Mouse (Mus musculus): ENCODE data around the gene Usp15. TPM values are rescaled to one million over a fixed set of nuclear protein-coding genes. Genes with fewer than 3 reads are reported as not detected.
"Not testable (repeated sequence)": the region's sequence is repeated elsewhere in the genome, so short reads cannot be mapped to it uniquely, and the experiment has no call there.

Gene Usp15
- 0.84 and 1.4 TPM in 2 replicates for polyA plus RNA-seq (2012)

DNA sequence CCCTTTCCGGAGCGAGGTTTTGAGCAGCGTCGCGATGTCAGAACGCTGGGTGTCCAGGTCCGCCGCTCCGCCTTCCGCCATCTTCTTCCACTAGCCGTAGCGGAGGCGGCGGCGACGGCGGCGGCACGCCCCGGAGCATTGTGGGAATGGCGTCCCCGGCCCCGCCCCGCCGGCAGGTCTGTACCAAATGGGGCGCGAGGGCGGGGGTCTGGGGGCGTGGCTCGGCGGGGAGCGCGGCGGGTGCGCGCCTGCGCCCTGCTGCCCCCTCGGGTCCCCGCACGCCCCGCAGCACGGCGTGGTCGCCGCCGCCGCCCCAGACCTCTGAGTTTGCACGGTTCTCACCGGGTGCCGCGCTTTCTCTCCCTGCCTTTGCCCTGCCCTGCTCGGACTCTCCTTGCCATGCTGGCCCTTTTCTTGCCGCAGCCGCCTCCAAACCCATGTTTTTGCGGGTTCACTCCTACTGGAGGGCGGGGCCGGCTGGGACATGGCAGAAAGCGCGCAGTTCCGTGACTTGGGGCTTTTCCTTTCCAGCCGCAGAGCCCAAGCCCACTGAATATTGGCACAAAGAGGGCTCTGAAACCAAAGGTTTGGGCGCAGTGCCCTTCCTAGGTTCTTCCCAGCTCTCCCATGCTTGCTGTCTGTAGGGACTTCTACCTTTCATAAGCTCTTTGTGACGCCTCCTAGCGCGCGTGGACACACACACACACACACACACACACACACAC is at the start of gene Usp15:
Usp15 (minus strand) TSS at position 161 of the 725 bp plus-strand sequence.
- peaks cover 62% of the 10 kb centered on the region for H3K4me1 ChIP-seq (ENCODE audit: control insufficient read depth)
- H3K36me3 ChIP-seq (ENCODE audit: control insufficient read depth), result peaks cover 29% of the 10 kb centered on the region
- peaks cover 4% of the 10 kb centered on the region for H3K9me3 ChIP-seq (ENCODE audit: control insufficient read depth, low read length)
- H3K4me3 ChIP-seq (replicated peaks), result peak within 1 kb of the TSS; percentile 88
- no peaks in the 10 kb centered on the region for H3K27me3 ChIP-seq (ENCODE audit: control insufficient read depth)
- TF ChIP-seq TAL1 (IDR thresholded peaks at IDR 0.05; ENCODE audit: low read length) (no peak), GATA1 (IDR thresholded peaks at IDR 0.05; ENCODE audit: low read length) (no peak)

DNA sequence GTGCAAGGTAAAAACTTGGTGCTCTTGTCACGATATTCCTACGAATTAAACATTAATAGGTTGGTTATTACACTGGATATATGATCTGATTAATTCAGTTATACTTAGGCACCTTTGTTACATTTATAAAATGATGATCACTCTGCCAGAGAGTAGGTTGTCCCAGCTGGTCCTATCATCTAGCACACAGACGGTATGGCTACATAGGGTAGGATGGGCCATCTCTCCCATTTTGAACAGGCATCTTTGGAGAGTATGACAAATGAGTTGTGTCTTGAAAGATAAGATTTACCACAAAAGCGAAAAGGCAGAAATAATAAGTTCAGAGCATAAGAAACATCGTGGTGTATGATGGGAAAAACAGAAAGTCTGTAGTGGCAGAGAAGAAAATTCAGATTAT is 32.6 kb upstream of the Usp15 start:
- Histone ChIP-seq H3K36me3 (ENCODE audit: control insufficient read depth) (no peaks in the 10 kb centered on the region), H3K4me3 (replicated peaks) (no peak overlapping the region), H3K9me3 (ENCODE audit: control insufficient read depth, low read length) (0 out of 2 replicates have a peak, but pooled peaks cover 2% of the 10 kb centered on the region), H3K4me1 (ENCODE audit: control insufficient read depth) (no peaks in the 10 kb centered on the region), H3K27me3 (ENCODE audit: control insufficient read depth) (no peaks in the 10 kb centered on the region)
- no peak for TF ChIP-seq GATA1 (IDR thresholded peaks at IDR 0.05; ENCODE audit: low read length)
- TF ChIP-seq TAL1 (IDR thresholded peaks at IDR 0.05; ENCODE audit: low read length), result no peak

DNA sequence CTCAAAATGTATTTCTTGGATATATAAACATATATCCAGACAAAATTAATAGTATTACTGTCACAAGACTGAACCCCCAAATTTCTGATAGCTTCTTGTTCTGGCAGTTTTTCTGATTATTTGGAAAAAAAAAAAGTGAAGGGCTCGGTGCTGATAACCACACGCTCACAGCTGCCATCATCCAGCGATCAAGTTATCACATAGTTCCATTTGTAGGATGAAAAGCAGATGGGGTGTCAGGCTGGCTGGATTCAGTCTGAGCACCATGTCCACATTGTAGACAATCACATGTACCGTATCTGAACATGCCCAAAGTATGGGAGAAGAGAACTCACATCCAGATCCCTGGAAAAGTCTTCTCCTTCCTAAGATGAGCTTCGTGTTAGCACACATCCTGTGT is 26.0 kb upstream of the Usp15 start:
- Histone ChIP-seq H3K4me1 (ENCODE audit: control insufficient read depth) (peaks cover 3% of the 10 kb centered on the region; the same call in 1 of the 2 replicates), H3K4me3 (replicated peaks) (no peak overlapping the region), H3K9me3 (ENCODE audit: control insufficient read depth, low read length) (0 out of 2 replicates have a peak, but pooled peaks cover 2% of the 10 kb centered on the region), H3K27me3 (ENCODE audit: control insufficient read depth) (no peaks in the 10 kb centered on the region), H3K36me3 (ENCODE audit: control insufficient read depth) (no peaks in the 10 kb centered on the region)
- TF ChIP-seq GATA1 (IDR thresholded peaks at IDR 0.05; ENCODE audit: low read length), result no peak
- TF ChIP-seq TAL1 (IDR thresholded peaks at IDR 0.05; ENCODE audit: low read length), result no peak

DNA sequence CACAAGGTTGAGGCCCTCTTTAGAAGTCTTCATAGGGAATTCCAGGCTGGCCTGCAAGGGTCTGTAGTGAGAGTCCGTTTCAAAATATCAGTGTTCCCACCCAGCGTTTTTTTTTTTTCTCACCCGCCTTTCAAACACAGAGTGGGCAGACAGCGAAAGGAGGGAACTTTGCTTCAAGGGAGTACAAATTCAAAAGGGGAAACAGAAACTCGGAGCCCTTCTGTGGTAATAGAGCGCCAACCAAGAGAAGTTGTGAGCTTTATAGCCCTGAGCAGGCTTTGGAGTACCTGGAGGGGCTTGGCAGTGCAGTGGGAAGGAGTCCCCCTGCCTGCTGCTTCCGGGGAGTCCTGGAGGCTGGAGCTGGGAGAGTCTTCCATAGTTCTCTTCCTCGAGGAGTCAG is 12.7 kb upstream of the Usp15 start:
- no peaks in the 10 kb centered on the region for H3K36me3 ChIP-seq (ENCODE audit: control insufficient read depth)
- TF ChIP-seq GATA1 (IDR thresholded peaks at IDR 0.05; ENCODE audit: low read length) (no peak), TAL1 (IDR thresholded peaks at IDR 0.05; ENCODE audit: low read length) (no peak)
- peaks cover 5% of the 10 kb centered on the region for H3K27me3 ChIP-seq (ENCODE audit: control insufficient read depth)
- no peak overlapping the region for H3K4me3 ChIP-seq (replicated peaks)
- H3K4me1 ChIP-seq (ENCODE audit: control insufficient read depth), result no peaks in the 10 kb centered on the region
- H3K9me3 ChIP-seq (ENCODE audit: control insufficient read depth, low read length), result no peaks in the 10 kb centered on the region

DNA sequence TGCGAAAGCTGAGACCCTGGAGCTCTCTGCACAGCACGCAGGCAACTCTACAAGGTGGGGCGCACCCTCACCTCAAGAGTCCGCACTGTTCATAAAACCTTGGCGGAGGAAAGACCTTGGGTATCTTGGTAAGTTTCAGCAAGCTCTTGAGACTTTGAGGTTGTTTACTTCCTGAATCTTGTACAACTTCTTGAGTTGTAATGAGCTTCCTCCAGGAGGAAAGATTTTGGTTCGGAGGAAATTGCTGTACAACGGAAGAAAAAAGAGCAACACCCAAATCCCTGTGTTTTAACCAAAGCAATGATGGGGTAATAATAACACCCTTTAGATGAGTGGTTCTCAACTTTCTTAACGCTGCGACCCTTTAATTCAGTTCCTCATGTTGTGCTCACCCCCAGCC is 11.5 kb upstream of the Usp15 start:
- H3K36me3 ChIP-seq (ENCODE audit: control insufficient read depth), result no peaks in the 10 kb centered on the region
- no peak overlapping the region for H3K4me3 ChIP-seq (replicated peaks)
- TF ChIP-seq GATA1 (IDR thresholded peaks at IDR 0.05; ENCODE audit: low read length), result no peak
- TF ChIP-seq TAL1 (IDR thresholded peaks at IDR 0.05; ENCODE audit: low read length), result no peak
- no peaks in the 10 kb centered on the region for H3K9me3 ChIP-seq (ENCODE audit: control insufficient read depth, low read length)
- H3K4me1 ChIP-seq (ENCODE audit: control insufficient read depth), result no peaks in the 10 kb centered on the region
- H3K27me3 ChIP-seq (ENCODE audit: control insufficient read depth), result peaks cover 5% of the 10 kb centered on the region

DNA sequence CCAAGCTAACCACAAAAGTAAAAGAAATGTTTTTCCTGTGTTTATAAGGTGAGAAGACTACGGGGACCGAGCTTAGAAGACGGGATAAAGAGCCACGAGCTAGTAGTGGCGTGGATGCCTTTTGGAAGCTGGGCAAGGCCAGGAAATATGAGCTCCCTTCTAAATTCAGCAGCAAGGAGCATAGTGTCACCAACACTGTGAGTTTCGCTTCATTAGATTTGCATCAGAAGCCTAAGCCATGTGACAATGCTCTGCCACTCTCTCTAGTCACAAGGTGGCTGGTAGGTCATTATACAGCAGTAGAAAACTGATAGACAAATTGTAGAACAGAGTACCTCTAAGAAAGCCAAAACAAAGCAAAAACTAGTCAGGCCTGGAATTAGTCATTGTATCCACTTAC is 9.3 kb upstream of the Usp15 start:
- Histone ChIP-seq H3K4me1 (ENCODE audit: control insufficient read depth) (peaks cover 3% of the 10 kb centered on the region), H3K4me3 (replicated peaks) (no peak overlapping the region), H3K36me3 (ENCODE audit: control insufficient read depth) (no peaks in the 10 kb centered on the region), H3K9me3 (ENCODE audit: control insufficient read depth, low read length) (peaks cover 2% of the 10 kb centered on the region), H3K27me3 (ENCODE audit: control insufficient read depth) (peaks cover 5% of the 10 kb centered on the region)
- TF ChIP-seq TAL1 (IDR thresholded peaks at IDR 0.05; ENCODE audit: low read length) (no peak), GATA1 (IDR thresholded peaks at IDR 0.05; ENCODE audit: low read length) (no peak)

GRCm38 (mm10) chr10:123205364-123205763 is 8.6 kb upstream of the Usp15 start:
- H3K4me3 ChIP-seq (replicated peaks); H3K4me1 ChIP-seq (ENCODE audit: control insufficient read depth); H3K36me3 ChIP-seq (ENCODE audit: control insufficient read depth); H3K27me3 ChIP-seq (ENCODE audit: control insufficient read depth); H3K9me3 ChIP-seq (ENCODE audit: control insufficient read depth, low read length): not testable (repeated sequence)

DNA sequence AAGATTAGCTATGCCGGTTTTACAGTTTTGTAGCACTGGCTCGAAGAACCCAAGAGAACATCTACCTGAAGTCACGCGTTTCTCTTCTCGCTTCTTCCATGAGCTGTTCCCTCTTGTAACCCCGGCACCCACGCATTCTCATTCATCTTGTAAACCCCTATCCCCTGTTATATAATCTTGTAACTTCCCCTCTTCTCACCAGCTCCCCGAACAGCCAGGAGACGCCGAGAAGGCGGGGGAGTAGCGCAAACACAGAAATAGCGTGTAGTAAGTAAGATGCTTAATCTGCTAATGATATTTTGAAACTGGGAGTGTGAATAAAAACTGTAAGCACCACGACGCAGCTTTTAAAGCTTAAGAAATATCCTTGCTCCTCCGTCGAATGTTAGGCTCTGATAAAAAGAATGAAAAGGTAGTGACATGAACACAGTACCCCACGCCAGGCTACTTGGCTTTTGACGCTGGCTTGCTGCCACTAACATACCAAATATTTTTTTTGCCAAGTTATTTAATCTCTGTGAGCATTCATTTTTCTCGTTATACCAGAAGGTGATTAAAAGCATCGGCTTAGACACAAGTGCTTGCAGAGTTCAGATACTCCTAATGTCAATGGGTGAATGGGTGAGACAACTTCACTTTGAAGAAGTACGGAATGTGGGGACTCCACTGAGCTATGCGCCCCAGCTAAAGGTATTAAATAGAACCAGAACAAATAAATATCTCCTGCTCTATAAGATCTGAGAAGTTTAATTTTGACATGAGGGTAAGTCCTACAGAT is 5.4 kb upstream of the Usp15 start:
- TF ChIP-seq TAL1 (IDR thresholded peaks at IDR 0.05; ENCODE audit: low read length), result no peak
- no peak for TF ChIP-seq GATA1 (IDR thresholded peaks at IDR 0.05; ENCODE audit: low read length)
- no peak overlapping the region for H3K4me3 ChIP-seq (replicated peaks)
- H3K27me3 ChIP-seq (ENCODE audit: control insufficient read depth), result no peaks in the 10 kb centered on the region
- peaks cover 37% of the 10 kb centered on the region for H3K4me1 ChIP-seq (ENCODE audit: control insufficient read depth)
- H3K36me3 ChIP-seq (ENCODE audit: control insufficient read depth), result no peaks in the 10 kb centered on the region
- H3K9me3 ChIP-seq (ENCODE audit: control insufficient read depth, low read length), result peaks cover 4% of the 10 kb centered on the region

GRCm38 (mm10) chr10:123201436-123201835 is 4.6 kb upstream of the Usp15 start:
- Histone ChIP-seq H3K9me3 (ENCODE audit: control insufficient read depth, low read length) (peaks cover 4% of the 10 kb centered on the region), H3K4me3 (replicated peaks) (no peak overlapping the region), H3K4me1 (ENCODE audit: control insufficient read depth) (peaks cover 39% of the 10 kb centered on the region), H3K27me3 (ENCODE audit: control insufficient read depth) (no peaks in the 10 kb centered on the region), H3K36me3 (ENCODE audit: control insufficient read depth) (no peaks in the 10 kb centered on the region)
- TF ChIP-seq TAL1 (IDR thresholded peaks at IDR 0.05; ENCODE audit: low read length) (no peak), GATA1 (IDR thresholded peaks at IDR 0.05; ENCODE audit: low read length) (no peak)

All from erythroblast, embryonic 14.5 days (primary cell).